Mouse (Mus musculus) heart, embryonic 16.5 days (tissue): ENCODE data around the gene Olfr71. TPM values are rescaled to one million over a fixed set of nuclear protein-coding genes. Genes with fewer than 3 reads are reported as not detected.

Experiments
- ATAC-seq: fragments of 200-750 bp; cut with Nextera tagmentation; replicated peaks from 2 replicates; pipeline ENCODE4 v1.8.0; 2017; ENCODE audit warnings: moderate number of reproducible peaks; ENCODE audit not compliant: insufficient read depth, low FRiP score; ENCODE audit errors: extremely low read depth
- H3K27ac ChIP-seq: fragments of 300-500 bp; sonication (generic); 2 replicates; pipeline ENCODE4 v1.5.1; 2014; ENCODE audit warnings: mild to moderate bottlenecking, low read length, control low read depth, moderate library complexity
- H3K27me3 ChIP-seq: fragments of 300-500 bp; sonication (generic); 2 replicates; pipeline ENCODE4 v1.6.1; 2014; ENCODE audit warnings: low read length, mixed read lengths; ENCODE audit not compliant: control insufficient read depth, insufficient read depth
- H3K36me3 ChIP-seq: fragments of 300-500 bp; sonication (generic); 2 replicates; pipeline ENCODE4 v1.6.1; 2014; ENCODE audit not compliant: control insufficient read depth, insufficient read depth
- H3K4me1 ChIP-seq: fragments of 300-500 bp; sonication (generic); 2 replicates; pipeline ENCODE4 v1.6.1; 2014; ENCODE audit warnings: low read length, mixed read lengths; ENCODE audit not compliant: control insufficient read depth, insufficient read depth
- H3K4me2 ChIP-seq: fragments of 300-500 bp; sonication (generic); 2 replicates; pipeline ENCODE4 v1.6.1; 2014; ENCODE audit warnings: low read depth, mild to moderate bottlenecking, control low read depth, low read length
- H3K4me3 ChIP-seq: fragments of 300-500 bp; sonication (generic); 2 replicates; pipeline ENCODE4 v1.5.1; 2014; ENCODE audit warnings: mild to moderate bottlenecking, control low read depth, low read length
- H3K9ac ChIP-seq: fragments of 300-500 bp; sonication (generic); 2 replicates; pipeline ENCODE4 v1.6.1; 2014; ENCODE audit warnings: low read length, control low read depth
- H3K9me3 ChIP-seq: fragments of 300-500 bp; sonication (generic); replicated peaks from 2 replicates; pipeline ENCODE4 v1.6.1; 2016; ENCODE audit warnings: low read length; ENCODE audit not compliant: control insufficient read depth
- WGBS: fragments of 180-500 bp; shearing (Covaris S2); extraction: QIAGEN DNeasy Blood & Tissue Kit; methylation state at CpG from one replicate; pipeline ENCODE4 v1.1.7; 2014; 5-methylcytosine and 5-hydroxymethylcytosine counted together
- polyA plus RNA-seq: library from polyadenylated mRNA; unstranded; fragments of >200 nt; fragmentation: Nextera tagmentation; extraction: Ambion mirVana; gene quantifications from 2 replicates; pipeline ENCODE4 v1.2.1, GENCODE M21; 2015

The Olfr71 gene
- polyA plus RNA-seq, 1 experiment from 2014 or later: not detected

DNA sequence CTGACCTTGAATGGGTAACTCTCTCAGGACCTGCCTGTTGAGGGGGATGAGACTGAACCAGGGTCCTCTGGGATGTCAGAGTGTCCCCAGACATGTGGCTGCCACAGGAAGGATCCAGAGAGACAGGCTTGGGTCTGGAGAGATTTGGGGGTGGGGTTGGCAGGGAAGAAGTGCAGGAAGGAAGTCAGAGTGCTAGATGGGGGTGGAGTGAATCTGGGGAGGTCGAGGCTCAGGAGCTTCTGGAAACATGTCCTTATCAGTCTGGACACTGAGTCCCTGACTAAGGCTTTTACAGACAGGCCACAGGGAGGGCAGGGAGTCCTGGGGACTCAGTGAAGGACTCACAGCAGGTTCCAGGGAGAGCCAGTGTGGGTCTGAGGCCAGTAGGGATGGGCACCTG, 22.1 kb upstream of the Olfr71 start:
- 7% methylated on average over 1 of the region's 1 CpGs for WGBS
- H3K4me1 ChIP-seq: peaks cover 50% of the 10 kb centered on the region
- H3K9me3 ChIP-seq: no peaks in the 10 kb centered on the region
- H3K36me3 ChIP-seq: no peaks in the 10 kb centered on the region
- no peak overlapping the region for H3K27ac ChIP-seq
- H3K9ac ChIP-seq: no peak overlapping the region; the same call in 1 of the 2 replicates
- H3K4me2 ChIP-seq: no peak overlapping the region
- ATAC-seq: no peak
- 0 out of 2 replicates have a peak, but pooled peaks cover 2% of the 10 kb centered on the region for H3K27me3 ChIP-seq
- H3K4me3 ChIP-seq: no peak overlapping the region

DNA sequence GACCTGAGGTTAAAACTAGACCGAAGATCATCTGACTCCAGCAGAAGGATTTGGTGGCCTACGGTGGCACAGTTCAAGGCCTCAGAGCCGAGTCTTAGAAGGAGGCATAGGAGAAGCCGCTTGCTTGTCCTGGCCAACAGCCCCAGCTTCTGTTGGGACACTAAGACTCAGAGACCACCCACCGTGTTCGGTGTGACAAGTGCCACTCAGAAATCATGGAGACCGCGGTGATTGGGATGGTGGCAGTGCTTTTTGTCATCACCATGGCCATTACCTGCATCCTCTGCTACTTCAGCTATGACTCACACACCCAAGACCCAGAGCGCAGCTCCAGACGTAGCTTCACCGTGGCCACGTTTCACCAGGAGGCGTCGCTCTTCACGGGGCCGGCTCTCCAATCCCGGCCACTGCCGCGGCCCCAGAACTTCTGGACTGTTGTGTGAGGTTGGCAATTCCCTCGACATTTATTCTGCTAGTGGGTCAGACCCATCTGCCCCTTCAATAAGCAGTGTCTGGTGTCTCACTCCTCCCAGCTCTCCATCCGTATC, 20.8 kb upstream of the Olfr71 start:
- 56% methylated on average over 21 of the region's 21 CpGs for WGBS
- Histone ChIP-seq H3K27me3 (0 out of 2 replicates have a peak, but pooled peaks cover 2% of the 10 kb centered on the region), H3K4me1 (peaks cover 56% of the 10 kb centered on the region), H3K9ac (no peak overlapping the region), H3K27ac (peak overlapping the region; percentile 92), H3K4me2 (peak overlapping the region; percentile 25; the same call in 1 of the 2 replicates), H3K4me3 (no peak overlapping the region), H3K36me3 (no peaks in the 10 kb centered on the region), H3K9me3 (no peaks in the 10 kb centered on the region)
- no peak for ATAC-seq

DNA sequence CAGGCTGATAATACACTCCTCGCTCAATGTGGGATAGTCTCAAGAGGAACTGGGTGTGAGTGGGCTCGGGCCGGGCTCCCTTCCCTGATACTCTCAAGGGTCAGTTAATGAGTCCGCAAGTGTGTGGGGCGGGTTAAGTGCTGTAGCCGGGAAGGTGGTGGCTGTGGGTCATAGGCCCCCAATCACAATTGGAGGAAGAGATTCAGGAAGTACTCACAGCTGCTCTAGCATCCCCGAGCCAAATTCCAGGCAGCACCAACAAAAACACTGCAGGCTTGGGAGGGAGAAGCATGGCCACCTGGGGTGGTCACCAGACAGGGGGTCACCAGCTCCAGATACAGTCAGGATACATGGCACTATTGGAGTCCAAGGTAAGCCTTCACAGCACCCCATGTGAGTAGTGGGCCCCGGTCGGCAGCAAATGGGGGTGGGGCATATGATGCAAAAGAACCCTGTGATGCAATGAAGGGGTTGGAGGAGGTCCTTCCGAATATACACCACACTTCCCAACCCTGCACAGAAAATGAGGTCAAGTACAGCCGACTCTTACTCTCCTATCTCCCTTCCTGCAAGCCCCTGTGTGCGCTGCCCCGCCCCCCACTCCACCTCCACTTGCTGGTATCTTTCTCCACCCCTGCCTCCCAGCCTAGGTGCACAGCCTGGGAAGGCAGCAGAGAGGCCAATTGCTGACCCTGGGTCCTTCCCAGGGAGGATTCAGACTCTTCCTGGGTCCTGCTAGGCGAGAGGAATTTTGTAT, 19.9 kb upstream of the Olfr71 start, which contains the start of gene Spaar:
Gene Spaar (plus strand): TSS at position 241 of the 757 bp plus-strand sequence.
- WGBS: 32% methylated on average over 14 of the region's 14 CpGs
- Histone ChIP-seq H3K27ac (peak within 1 kb of the TSS; percentile 92), H3K9ac (peak within 1 kb of the TSS; percentile 56), H3K9me3 (no peaks in the 10 kb centered on the region), H3K36me3 (no peaks in the 10 kb centered on the region), H3K27me3 (0 out of 2 replicates have a peak, but pooled peaks cover 2% of the 10 kb centered on the region), H3K4me3 (no peak within 1 kb of the TSS), H3K4me1 (peaks cover 56% of the 10 kb centered on the region), H3K4me2 (peak within 1 kb of the TSS; percentile 44)
- ATAC-seq: peak; percentile 12; the same call in 1 of the 2 replicates

- Histone ChIP-seq H3K27ac (peak overlapping the region; percentile 92), H3K4me2 (peak overlapping the region; percentile 44), H3K27me3 (0 out of 2 replicates have a peak, but pooled peaks cover 2% of the 10 kb centered on the region), H3K4me1 (peaks cover 56% of the 10 kb centered on the region), H3K4me3 (no peak overlapping the region), H3K36me3 (no peaks in the 10 kb centered on the region), H3K9me3 (no peaks in the 10 kb centered on the region), H3K9ac (peak overlapping the region; percentile 56)
- 23% methylated on average over 3 of the region's 3 CpGs for WGBS
- ATAC-seq: no peak
Measured at GRCm38 (mm10) chr4:43729126-43729525, 19.1 kb upstream of the Olfr71 start.

GRCm38 (mm10) chr4:43728576-43728954, 18.5 kb upstream of the Olfr71 start:
- Histone ChIP-seq H3K36me3 (no peaks in the 10 kb centered on the region), H3K27me3 (0 out of 2 replicates have a peak, but pooled peaks cover 2% of the 10 kb centered on the region), H3K4me2 (peak overlapping the region; percentile 44), H3K9me3 (no peaks in the 10 kb centered on the region), H3K4me3 (no peak overlapping the region), H3K27ac (peak overlapping the region; percentile 92), H3K9ac (peak overlapping the region; percentile 56), H3K4me1 (peaks cover 56% of the 10 kb centered on the region)
- ATAC-seq: peak; percentile 78
- 6% methylated on average over 5 of the region's 5 CpGs for WGBS

GRCm38 (mm10) chr4:43727718-43728575, 17.9 kb upstream of the Olfr71 start:
- Histone ChIP-seq H3K4me1 (peaks cover 51% of the 10 kb centered on the region), H3K27me3 (0 out of 2 replicates have a peak, but pooled peaks cover 2% of the 10 kb centered on the region), H3K9ac (peak overlapping the region; percentile 56), H3K9me3 (no peaks in the 10 kb centered on the region), H3K4me2 (peak overlapping the region; percentile 44), H3K4me3 (no peak overlapping the region), H3K27ac (peak overlapping the region; percentile 92), H3K36me3 (no peaks in the 10 kb centered on the region)
- 52% methylated on average over 7 of the region's 7 CpGs for WGBS
- ATAC-seq: peak; percentile 23; the same call in 1 of the 2 replicates

- Histone ChIP-seq H3K4me3 (no peak within 1 kb of the TSS), H3K27me3 (0 out of 2 replicates have a peak, but pooled peaks cover 2% of the 10 kb centered on the region), H3K4me2 (no peak within 1 kb of the TSS), H3K27ac (peak within 1 kb of the TSS; percentile 92), H3K9me3 (no peaks in the 10 kb centered on the region), H3K9ac (peak within 1 kb of the TSS; percentile 56), H3K4me1 (peaks cover 45% of the 10 kb centered on the region), H3K36me3 (no peaks in the 10 kb centered on the region)
- ATAC-seq: peak; percentile 62
- WGBS: 29% methylated on average over 3 of the region's 3 CpGs
Measured at GRCm38 (mm10) chr4:43726995-43727394, 16.9 kb upstream of the Olfr71 start, which contains the start of gene Hrct1. Gene Hrct1 (plus strand): TSS chr4:43727188.

DNA sequence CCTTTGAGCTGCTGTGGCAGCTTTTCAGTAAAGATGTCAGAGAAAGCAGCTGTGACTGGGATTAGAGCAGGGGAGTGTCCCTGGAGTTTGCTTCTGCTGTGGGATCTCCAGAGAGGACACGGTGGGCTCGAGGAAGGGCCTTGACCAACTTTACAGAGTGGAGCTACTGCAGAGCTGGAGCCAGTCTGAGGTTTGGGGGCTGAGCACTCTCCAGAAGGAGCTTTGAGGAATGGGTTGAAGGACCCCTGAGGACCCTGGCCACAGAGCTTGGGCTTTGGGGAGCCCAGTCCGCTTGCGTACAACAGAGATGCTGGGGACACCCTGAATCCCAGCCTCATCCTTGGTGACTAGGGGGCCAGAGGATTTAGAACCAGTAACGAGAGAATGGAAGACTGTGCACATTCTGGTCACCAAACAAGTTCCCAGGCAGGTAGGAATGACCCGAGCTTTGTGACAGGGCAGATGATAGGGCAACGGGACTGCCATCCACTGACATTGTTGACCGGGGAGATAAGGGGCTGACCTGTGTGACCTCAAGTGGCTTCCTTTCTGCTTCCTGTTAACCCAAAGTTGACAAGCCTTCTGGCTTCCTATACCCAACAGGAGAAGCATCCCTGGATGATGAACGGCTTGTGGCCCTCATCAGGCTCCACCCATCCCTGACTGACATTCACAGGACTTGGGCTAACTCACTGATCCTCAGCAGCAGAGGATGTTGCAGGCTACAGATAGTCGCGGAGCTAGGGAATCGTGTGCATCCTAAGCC, 16.4 kb upstream of the Olfr71 start:
- no peak overlapping the region; the same call in 1 of the 2 replicates for H3K9ac ChIP-seq
- H3K27ac ChIP-seq: peak overlapping the region; percentile 92
- no peak overlapping the region for H3K4me2 ChIP-seq
- H3K36me3 ChIP-seq: no peaks in the 10 kb centered on the region
- no peak overlapping the region for H3K4me3 ChIP-seq
- WGBS: 49% methylated on average over 12 of the region's 12 CpGs
- peaks cover 45% of the 10 kb centered on the region for H3K4me1 ChIP-seq
- H3K27me3 ChIP-seq: 0 out of 2 replicates have a peak, but pooled peaks cover 2% of the 10 kb centered on the region
- peak; percentile 11; the same call in 1 of the 2 replicates for ATAC-seq
- no peaks in the 10 kb centered on the region for H3K9me3 ChIP-seq
